Mouse (Mus musculus) G1E (cell line): Measurements from ENCODE around the gene Acin1.

Experiments used
- CTCF ChIP-seq: IDR thresholded peaks from 2 replicates; pipeline ENCODE4 v1.5.1; 2012; ENCODE audit warnings: low read depth, low read length, inconsistent platforms, mixed read lengths
- GATA1 ChIP-seq: IDR thresholded peaks from 2 replicates; pipeline ENCODE4 v1.6.1; 2012; ENCODE audit warnings: borderline replicate concordance, low read length, inconsistent platforms, mixed read lengths
- GATA2 ChIP-seq: IDR thresholded peaks from 2 replicates; pipeline ENCODE4 v1.6.1; 2012; ENCODE audit warnings: low read depth, low read length, inconsistent platforms, borderline replicate concordance
- POLR2AphosphoS5 ChIP-seq: IDR thresholded peaks from 2 replicates; pipeline ENCODE4 v1.6.1; 2012; ENCODE audit warnings: low read depth, low read length, inconsistent platforms; ENCODE audit not compliant: insufficient replicate concordance
- TAL1 ChIP-seq: conservative IDR thresholded peaks from 2 replicates; pipeline ENCODE4 v1.6.1; 2012; ENCODE audit warnings: low read depth, low read length, inconsistent platforms, mixed read lengths

- no peak for TF ChIP-seq CTCF
- TF ChIP-seq TAL1: no peak
- no peak for TF ChIP-seq GATA1
- no peak for TF ChIP-seq GATA2
- TF ChIP-seq POLR2AphosphoS5: no peak
Measured at GRCm38 (mm10) chr14:54727565-54727964, 40.8 kb upstream of the Acin1 start.
